ENCODE assay signal across 8 mouse cellular contexts in genomic region chr8:84202466-84202865, GRCm38 (mm10). TPM values are rescaled to one million over a fixed set of nuclear protein-coding genes. Genes with fewer than 3 reads are reported as not detected.
DNase-seq lines count a peak whose midpoint lies in the region; ATAC-seq and TF ChIP-seq lines count a peak whose summit lies in the region.

No protein-coding gene starts in this region.

- H3K4me3 ChIP-seq in midbrain, embryonic 10.5 days, result 0 out of 2 replicates have a peak overlapping the region, but pooled peaks have one; percentile 18
- no peak overlapping the region for H3K4me3 ChIP-seq in midbrain, embryonic 14.5 days (replicated peaks; ENCODE audit: low read depth, low read length)
- peak overlapping the region; percentile 83 for H3K4me3 ChIP-seq in heart, embryonic 12.5 days
- H3K4me3 ChIP-seq in cerebellum, adult 2 months (replicated peaks; ENCODE audit: insufficient read depth, low read depth, low read length), result no peak overlapping the region

- no peak for TF ChIP-seq CTCF in cerebellum, adult 2 months (IDR thresholded peaks at IDR 0.05; ENCODE audit: borderline replicate concordance, insufficient read depth, low read depth, low read length)

- peaks cover 4% of the 10 kb centered on the region for H3K36me3 ChIP-seq in midbrain, embryonic 10.5 days
- no peaks in the 10 kb centered on the region for H3K36me3 ChIP-seq in midbrain, embryonic 14.5 days (ENCODE audit: control insufficient read depth, insufficient read depth, low read length)
- peaks cover 29% of the 10 kb centered on the region for H3K36me3 ChIP-seq in heart, embryonic 12.5 days

- no peak overlapping the region for H3K4me2 ChIP-seq in midbrain, embryonic 14.5 days (ENCODE audit: low read length)
- peak overlapping the region; percentile 96 for H3K4me2 ChIP-seq in heart, embryonic 12.5 days

- DNase-seq in midbrain, embryonic 10.5 days (ENCODE audit: low spot score), result no peak
- no peak for DNase-seq in midbrain, embryonic 14.5 days
- peak; percentile 70 for DNase-seq in brain, adult 2 months (ENCODE audit: low read depth, low spot score)
- peak; percentile 70 for DNase-seq in kidney, postnatal 10 days
- peak; percentile 81 to 86 for DNase-seq in lung, postnatal 4 days
- DNase-seq in cerebellum, adult 2 months, result no peak
- DNase-seq in yolk sac, embryonic 10.5 days (ENCODE audit: low spot score), result no peak

- WGBS in midbrain, embryonic 10.5 days, result 93% methylated on average over 9 of the region's 9 CpGs
- 91% methylated on average over 9 of the region's 9 CpGs for WGBS in midbrain, embryonic 14.5 days
- 68% methylated on average over 9 of the region's 9 CpGs for WGBS in heart, embryonic 12.5 days
- WGBS in cerebellum, adult 2 months, result 92% methylated on average over 9 of the region's 9 CpGs

- H3K27me3 ChIP-seq in midbrain, embryonic 10.5 days (ENCODE audit: low read depth, poor library complexity, severe bottlenecking), result peaks cover 39% of the 10 kb centered on the region
- H3K27me3 ChIP-seq in midbrain, embryonic 14.5 days (ENCODE audit: control insufficient read depth, insufficient read depth, low read length), result no peaks in the 10 kb centered on the region; the same call in 1 of the 2 replicates
- H3K27me3 ChIP-seq in heart, embryonic 12.5 days (replicated peaks), result no peaks in the 10 kb centered on the region
- no peaks in the 10 kb centered on the region for H3K27me3 ChIP-seq in cerebellum, adult 2 months (ENCODE audit: control insufficient read depth, insufficient read depth, low read length)

- no peaks in the 10 kb centered on the region for H3K9me3 ChIP-seq in midbrain, embryonic 10.5 days (replicated peaks)
- H3K9me3 ChIP-seq in midbrain, embryonic 14.5 days (ENCODE audit: control insufficient read depth, low read length), result no peaks in the 10 kb centered on the region
- no peaks in the 10 kb centered on the region for H3K9me3 ChIP-seq in heart, embryonic 12.5 days (replicated peaks)

- ATAC-seq in midbrain, embryonic 14.5 days (ENCODE audit: low FRiP score, low TSS enrichment), result no peak
- no peak for ATAC-seq in heart, embryonic 12.5 days (ENCODE audit: insufficient number of reproducible peaks, low FRiP score)

- H3K4me1 ChIP-seq in midbrain, embryonic 10.5 days, result peaks cover 64% of the 10 kb centered on the region
- peaks cover 38% of the 10 kb centered on the region for H3K4me1 ChIP-seq in midbrain, embryonic 14.5 days (ENCODE audit: control insufficient read depth, insufficient read depth, low read length)
- H3K4me1 ChIP-seq in heart, embryonic 12.5 days (replicated peaks), result peaks cover 71% of the 10 kb centered on the region
- no peaks in the 10 kb centered on the region for H3K4me1 ChIP-seq in cerebellum, adult 2 months (ENCODE audit: control insufficient read depth, insufficient read depth, low read length)

- H3K9ac ChIP-seq in midbrain, embryonic 14.5 days (replicated peaks; ENCODE audit: low read length), result no peak overlapping the region
- peak overlapping the region; percentile 94 for H3K9ac ChIP-seq in heart, embryonic 12.5 days

- 0 out of 2 replicates have a peak overlapping the region, but pooled peaks have one; percentile 55 for H3K27ac ChIP-seq in midbrain, embryonic 10.5 days (replicated peaks)
- H3K27ac ChIP-seq in midbrain, embryonic 14.5 days (replicated peaks; ENCODE audit: low read depth, low read length), result no peak overlapping the region
- H3K27ac ChIP-seq in heart, embryonic 12.5 days (ENCODE audit: poor library complexity, severe bottlenecking), result peak overlapping the region; percentile 93
- H3K27ac ChIP-seq in cerebellum, adult 2 months (ENCODE audit: insufficient read depth, low read length), result no peak overlapping the region

- TF ChIP-seq POLR2A in cerebellum, adult 2 months (IDR thresholded peaks at IDR 0.05; ENCODE audit: borderline replicate concordance, insufficient read depth, low read length), result no peak

RNA-seq across cellular contexts. Expression of gene Nanos3, which starts 17.4 kb away (rescaled TPM):
- 3.0 and 5.6 TPM in 2 replicates for polyA plus RNA-seq in midbrain, embryonic 10.5 days (2016; fragmentation: Nextera tagmentation; extraction: Ambion mirVana)
- 9.4 and 11.7 TPM in 2 replicates for polyA plus RNA-seq in midbrain, embryonic 14.5 days (2014; fragmentation: Nextera tagmentation; extraction: Ambion mirVana)
- 1.7 and 3.0 TPM in 2 replicates for polyA plus RNA-seq in heart, embryonic 12.5 days (2016; fragmentation: Nextera tagmentation; extraction: Ambion mirVana)
- 2.3 and 2.8 TPM in 2 replicates for polyA plus RNA-seq in cerebellum, adult 2 months (2012; rRNA removed)

RNA-seq across cellular contexts. Expression of gene Zswim4, which starts 34.4 kb away (rescaled TPM):
- 30.4 and 39.5 TPM in 2 replicates for polyA plus RNA-seq in midbrain, embryonic 10.5 days (2016; fragmentation: Nextera tagmentation; extraction: Ambion mirVana)
- polyA plus RNA-seq in midbrain, embryonic 14.5 days (2014; fragmentation: Nextera tagmentation; extraction: Ambion mirVana), result 28.7 and 35.6 TPM in 2 replicates
- 12.9 and 13.7 TPM in 2 replicates for polyA plus RNA-seq in heart, embryonic 12.5 days (2016; fragmentation: Nextera tagmentation; extraction: Ambion mirVana)
- 14.0 TPM in 2 replicates for polyA plus RNA-seq in cerebellum, adult 2 months (2012; rRNA removed)

RNA-seq across cellular contexts. Expression of gene D8Ertd738e, which starts 47.1 kb away (rescaled TPM):
- 363 and 389 TPM in 2 replicates for polyA plus RNA-seq in midbrain, embryonic 10.5 days (2016; fragmentation: Nextera tagmentation; extraction: Ambion mirVana)
- 261 and 282 TPM in 2 replicates for polyA plus RNA-seq in midbrain, embryonic 14.5 days (2014; fragmentation: Nextera tagmentation; extraction: Ambion mirVana)
- 281 and 286 TPM in 2 replicates for polyA plus RNA-seq in heart, embryonic 12.5 days (2016; fragmentation: Nextera tagmentation; extraction: Ambion mirVana)
- polyA plus RNA-seq in cerebellum, adult 2 months (2012; rRNA removed), result 210 and 226 TPM in 2 replicates

RNA-seq across cellular contexts. Expression of gene 4930432K21Rik, which starts 54.6 kb away (rescaled TPM):
- polyA plus RNA-seq in midbrain, embryonic 10.5 days (2016; fragmentation: Nextera tagmentation; extraction: Ambion mirVana), result 2.4 TPM in 2 replicates
- polyA plus RNA-seq in midbrain, embryonic 14.5 days (2014; fragmentation: Nextera tagmentation; extraction: Ambion mirVana), result 1.8 and 1.9 TPM in 2 replicates
- 1.00 and 1.1 TPM in 2 replicates for polyA plus RNA-seq in heart, embryonic 12.5 days (2016; fragmentation: Nextera tagmentation; extraction: Ambion mirVana)
- polyA plus RNA-seq in cerebellum, adult 2 months (2012; rRNA removed), result 2.7 and 3.2 TPM in 2 replicates

RNA-seq across cellular contexts. Expression of gene Mri1, which starts 54.7 kb away (rescaled TPM):
- polyA plus RNA-seq in midbrain, embryonic 10.5 days (2016; fragmentation: Nextera tagmentation; extraction: Ambion mirVana), result 65.5 and 72.0 TPM in 2 replicates
- 39.9 and 40.2 TPM in 2 replicates for polyA plus RNA-seq in midbrain, embryonic 14.5 days (2014; fragmentation: Nextera tagmentation; extraction: Ambion mirVana)
- polyA plus RNA-seq in heart, embryonic 12.5 days (2016; fragmentation: Nextera tagmentation; extraction: Ambion mirVana), result 48.2 and 50.9 TPM in 2 replicates
- 32.9 and 35.5 TPM in 2 replicates for polyA plus RNA-seq in cerebellum, adult 2 months (2012; rRNA removed)

Comparison
In these comparisons a context has a peak if more than half of its experiments do, and no peak if none do; other contexts are left out.
1. H3K27ac ChIP-seq: peak in midbrain, embryonic 10.5 days (single experiment) and heart, embryonic 12.5 days (single experiment); none in midbrain, embryonic 14.5 days (single experiment) and cerebellum, adult 2 months (single experiment).
2. H3K4me3 ChIP-seq: peak in midbrain, embryonic 10.5 days (single experiment) and heart, embryonic 12.5 days (single experiment); none in midbrain, embryonic 14.5 days (single experiment) and cerebellum, adult 2 months (single experiment).
3. DNase-seq: peak in brain, adult 2 months (single experiment), kidney, postnatal 10 days (single experiment) and lung, postnatal 4 days (2 of 2); none in midbrain, embryonic 10.5 days (single experiment), midbrain, embryonic 14.5 days (single experiment), cerebellum, adult 2 months (0 of 2) and yolk sac, embryonic 10.5 days (single experiment).